Mouse (Mus musculus) heart, adult 18-20 months (tissue): ENCODE results near the gene Rabl6. TPM values are rescaled to one million over a fixed set of nuclear protein-coding genes. Genes with fewer than 3 reads are reported as not detected.
A peak's percentile ranks its signal among the peaks of the same experiment; 100 is the strongest.

Experiments
- DNase-seq, 2 experiments: peaks; one replicate each; pipeline ENCODE4 v3.0.0; 2021 to 2022; ENCODE audit warnings: mixed read lengths in 1 of 2
- long read RNA-seq, 2 experiments: library from polyadenylated mRNA; stranded (forward); transcript quantifications; one replicate each; pipeline ENCODE4 v2.0.0; 2021
- total RNA-seq, 2 experiments: library from RNA; stranded (reverse); gene quantifications; 2 replicates each; pipeline ENCODE4 v1.2.3; 2021

The Rabl6 gene
- total RNA-seq, result 10 to 100 TPM; 63.5 to 63.8 TPM
- long read RNA-seq, experiment 1, transcript Rabl6-201 (15 exons, 3,230 nt), result major isoform, 35 of 52 reads
- long read RNA-seq, experiment 1, partial matches to known transcripts, result 15 of 52 reads
- long read RNA-seq, experiment 1, other reads (novel, unspliced or antisense), result 2 of 52 reads
- long read RNA-seq, experiment 2, transcript Rabl6-201 (15 exons, 3,230 nt), result major isoform, 9 of 27 reads
- long read RNA-seq, experiment 2, partial matches to known transcripts, result 16 of 27 reads
- long read RNA-seq, experiment 2, other reads (novel, unspliced or antisense), result 2 of 27 reads

DNA sequence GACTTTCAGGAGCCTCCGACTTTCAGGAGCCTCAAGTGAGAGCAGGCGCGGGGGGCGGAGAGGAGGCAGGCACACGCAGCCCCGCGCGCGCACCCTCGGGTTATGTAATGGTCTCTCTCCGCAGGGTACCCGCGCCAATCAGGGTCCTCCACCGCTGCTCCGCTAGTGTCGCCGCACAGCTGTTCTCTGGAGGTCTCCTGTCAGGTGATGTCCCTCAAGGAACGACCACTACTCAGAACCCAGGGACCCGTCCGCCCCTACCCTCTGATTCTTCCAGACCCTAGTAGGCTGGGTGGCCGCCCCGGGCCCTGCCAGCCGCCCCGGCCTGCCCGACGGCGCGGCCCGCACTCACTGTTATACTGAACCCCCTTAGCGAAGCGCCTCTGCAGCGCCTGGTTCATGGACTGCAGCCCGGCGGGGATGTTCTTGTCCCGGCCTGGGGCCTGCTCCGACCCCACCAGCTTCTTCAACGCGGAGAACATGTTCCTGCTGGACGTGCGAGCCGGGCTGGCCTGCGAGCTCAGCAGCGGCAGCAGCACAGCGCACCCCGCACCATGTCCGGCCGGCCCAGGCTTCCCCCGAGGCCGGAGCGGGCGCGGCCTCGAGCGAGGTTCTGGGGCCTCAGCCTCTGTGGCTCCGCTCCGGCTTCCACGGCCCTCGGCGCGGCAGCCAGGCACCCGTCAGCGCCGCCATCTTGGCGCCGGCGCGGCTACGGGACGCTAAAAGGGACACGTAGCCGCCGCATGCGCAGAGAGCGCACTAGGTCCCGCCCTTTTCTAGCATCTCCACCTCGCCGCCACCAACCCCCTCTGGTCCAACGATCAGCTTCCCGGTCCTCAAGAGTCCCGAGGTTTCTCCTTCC lies at the start of gene Rabl6:
TSS of gene Rabl6 (minus strand) at position 761 of the 862 bp plus-strand sequence.
- peak; percentile 92 to 93 for DNase-seq

DNA sequence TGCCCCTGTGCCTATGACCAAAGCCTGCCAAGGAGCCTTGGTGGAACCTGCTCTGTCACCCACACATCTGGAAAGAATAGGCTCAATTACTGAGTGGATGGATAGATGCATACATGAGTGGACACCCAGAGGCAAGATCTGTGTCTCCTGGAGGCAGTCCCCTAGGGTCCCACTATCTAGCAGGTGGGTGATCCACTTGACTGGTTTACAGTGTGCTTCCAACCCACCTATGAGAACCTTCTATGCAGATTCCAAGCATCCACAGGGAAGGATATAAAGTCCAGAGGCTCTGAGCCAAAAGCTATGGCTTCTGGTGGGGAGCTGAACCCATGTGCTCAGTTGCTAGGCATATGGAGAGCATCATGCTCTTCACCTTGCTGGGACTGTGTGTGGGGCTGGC lies 49.3 kb upstream of the Rabl6 start, which contains the start of gene Lcn5:
TSS of gene Lcn5 (plus strand) at position 301 of the 400 bp plus-strand sequence.
- no peak for DNase-seq

DNA sequence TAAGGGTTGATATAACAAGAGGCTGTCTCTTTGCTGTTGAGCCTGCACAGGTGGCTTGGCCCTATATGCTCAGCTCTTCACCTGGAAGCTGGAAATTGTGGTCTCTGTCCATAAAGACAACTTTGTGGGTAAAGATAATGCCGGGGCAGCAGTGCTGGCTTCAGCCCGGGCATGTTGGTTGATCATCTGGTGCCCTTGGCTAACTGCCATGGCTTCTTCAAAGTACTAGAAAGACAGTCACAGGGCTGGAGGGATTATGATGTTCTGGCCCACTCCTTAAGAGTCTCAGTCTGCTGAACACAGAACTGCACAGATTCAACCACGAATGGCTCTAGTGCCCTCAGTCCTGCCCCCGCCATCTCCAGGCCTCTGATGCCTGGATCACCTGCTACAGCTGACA lies 48.9 kb upstream of the Rabl6 start:
- DNase-seq, result peak; percentile 29 to 30

DNA sequence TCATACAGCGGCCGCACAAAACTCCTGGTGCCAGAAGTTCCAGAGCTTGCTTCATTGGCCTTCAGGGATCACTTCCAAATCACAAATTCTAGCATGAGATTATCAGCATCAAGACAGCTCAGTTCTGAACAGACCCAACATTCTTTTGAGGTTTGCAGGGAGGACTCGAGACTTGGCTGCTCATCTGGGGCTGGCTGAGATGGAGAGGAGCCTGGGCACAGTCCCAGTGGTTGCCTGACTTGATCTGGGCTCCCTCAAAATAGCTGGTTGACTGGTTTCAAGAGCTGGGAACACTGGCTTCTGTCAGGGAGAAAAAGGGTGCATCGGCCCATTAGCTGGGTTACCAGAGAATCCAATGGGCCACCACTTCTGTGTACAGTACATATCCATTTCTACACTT lies 48.4 kb upstream of the Rabl6 start:
- peak; percentile 49 to 73 for DNase-seq

DNA sequence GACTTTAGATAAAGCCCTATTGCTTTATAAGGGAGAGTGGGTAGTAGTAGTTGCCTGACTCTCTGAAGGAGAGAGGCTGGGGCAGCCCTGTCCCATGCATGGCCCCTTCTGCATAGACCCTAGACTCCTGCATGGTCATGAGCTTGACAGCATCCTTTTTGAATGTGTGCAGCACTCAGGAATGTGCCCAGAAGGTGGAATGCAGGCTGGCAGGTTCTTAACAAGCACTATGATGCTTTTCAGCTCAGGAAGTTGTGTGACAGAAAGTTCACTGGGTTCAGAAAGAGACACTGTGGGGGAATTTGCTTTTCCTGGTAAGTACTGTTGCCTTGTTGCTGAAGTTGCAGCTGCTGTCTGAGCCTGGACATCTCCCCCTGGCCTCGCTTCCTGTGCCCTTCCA lies 46.2 kb upstream of the Rabl6 start:
- DNase-seq, result no peak

DNA sequence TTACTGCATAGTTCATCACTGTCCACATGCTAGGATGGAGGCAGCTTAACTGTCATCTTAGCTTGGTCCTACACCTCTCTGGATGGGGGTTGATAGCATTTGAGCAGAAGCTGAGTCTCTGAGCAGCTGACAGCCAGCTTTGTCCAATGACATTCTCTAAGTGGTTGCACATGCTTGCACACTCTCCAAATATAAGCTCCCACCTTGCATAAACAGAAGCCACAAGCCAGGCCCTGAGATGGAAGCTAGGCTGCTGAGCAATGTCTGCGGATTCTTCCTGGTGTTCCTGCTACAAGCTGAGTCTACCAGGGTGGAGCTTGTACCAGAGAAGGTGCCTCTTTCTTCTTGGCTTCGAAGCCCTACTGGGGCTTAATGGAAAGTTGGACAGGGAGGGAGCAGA lies 44.6 kb upstream of the Rabl6 start, which contains the start of gene Lcn8:
TSS of gene Lcn8 (plus strand) at position 219 of the 400 bp plus-strand sequence.
- DNase-seq, result no peak

DNA sequence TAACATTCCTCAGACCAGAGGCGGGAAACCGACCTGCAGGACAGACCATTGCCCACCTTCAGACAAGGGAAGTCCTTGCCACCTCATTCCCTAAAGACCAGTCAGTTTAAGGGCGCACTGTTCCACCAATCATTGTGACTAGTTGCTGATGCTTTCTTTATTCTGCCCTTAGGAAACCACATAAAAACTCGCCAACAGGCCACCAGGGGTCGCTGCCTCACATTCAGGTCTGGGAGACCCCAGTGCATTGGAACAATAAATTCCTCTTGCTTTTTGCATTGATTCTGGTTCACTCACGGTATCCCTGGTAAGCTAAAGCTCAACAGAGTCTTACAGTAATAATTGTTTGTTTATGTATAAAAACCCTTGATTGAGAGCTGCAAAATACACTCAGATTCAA lies 31.6 kb upstream of the Rabl6 start:
- DNase-seq, result peak in 1 of 2 experiments; percentile 67

DNA sequence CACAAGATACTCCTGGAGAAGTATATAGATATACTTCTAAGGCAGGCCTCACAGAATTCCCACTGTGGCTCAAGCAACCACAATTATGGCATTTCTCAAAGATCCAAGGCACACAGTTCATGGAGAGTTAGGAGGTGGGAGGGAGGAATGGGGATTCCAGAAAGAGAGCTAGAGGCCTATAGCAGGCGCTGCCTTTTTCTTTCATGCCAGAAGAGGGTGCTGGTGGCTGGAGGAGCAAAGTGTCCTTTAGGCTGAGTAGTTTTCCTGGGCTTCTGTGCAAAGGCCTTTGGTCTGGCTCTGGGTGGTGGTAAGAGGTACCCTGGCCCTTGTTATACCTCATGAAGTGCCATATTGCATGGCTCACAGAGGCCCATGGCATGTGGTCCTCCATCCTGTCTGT lies 25.7 kb upstream of the Rabl6 start:
- DNase-seq, result no peak

DNA sequence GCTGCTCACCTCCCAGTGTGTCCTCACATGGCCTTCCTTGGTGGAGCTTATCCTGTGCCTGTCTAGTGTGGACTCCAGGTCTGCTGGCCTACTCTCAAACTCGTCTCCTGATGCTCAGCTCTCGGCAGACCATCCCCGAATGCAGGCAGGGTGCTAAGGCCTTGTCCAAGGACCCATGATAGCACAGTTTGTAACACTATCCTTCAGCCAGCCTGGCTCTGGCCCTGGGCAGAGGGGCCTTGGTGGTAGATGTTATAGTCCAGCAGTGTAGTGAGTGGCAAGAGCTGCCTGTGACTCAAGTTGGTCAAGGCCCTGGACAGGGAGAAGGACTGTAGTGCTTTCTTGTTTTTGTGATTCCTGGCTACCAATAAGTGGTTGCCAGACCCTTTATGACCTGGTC lies 25.3 kb upstream of the Rabl6 start:
- no peak for DNase-seq

DNA sequence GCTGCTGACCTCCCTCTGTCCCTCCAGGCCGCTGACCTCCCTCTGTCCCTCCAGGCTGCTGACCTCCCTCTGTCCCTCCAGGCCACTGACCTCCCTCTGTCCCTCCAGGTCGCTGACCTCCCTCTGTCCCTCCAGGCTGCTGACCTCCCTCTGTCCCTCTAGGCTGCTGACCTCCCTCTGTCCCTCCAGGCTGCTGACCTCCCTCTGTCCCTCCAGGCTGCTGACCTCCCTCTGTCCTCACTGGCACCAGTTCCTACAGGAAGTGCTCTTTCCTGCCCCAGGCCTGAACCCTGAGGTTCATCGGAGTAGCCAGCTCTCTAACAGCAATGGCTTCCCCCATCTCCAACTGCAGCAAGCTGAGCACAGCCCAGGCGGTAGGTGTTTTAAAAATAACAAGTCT lies 20.4 kb upstream of the Rabl6 start:
- DNase-seq, result peak in 1 of 2 experiments; percentile 69

DNA sequence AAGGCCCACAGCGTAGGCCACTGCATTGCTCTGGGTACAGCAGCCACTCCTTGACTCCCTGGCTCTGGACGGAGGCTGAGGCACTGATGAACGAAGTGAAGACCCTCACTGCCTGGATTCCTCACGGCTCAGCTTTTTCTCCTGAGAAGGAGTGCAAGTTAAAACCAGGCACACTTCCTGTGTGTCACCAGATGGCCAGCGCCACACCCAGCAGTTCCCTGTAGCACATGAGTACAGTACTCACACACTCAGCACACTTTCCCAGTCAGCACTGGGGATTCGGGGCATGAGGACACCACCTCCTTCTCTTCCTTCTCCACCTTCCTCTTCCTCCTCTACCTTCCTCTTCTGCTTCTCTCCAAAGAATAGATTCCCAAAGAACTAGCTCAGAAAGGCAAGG lies 19.5 kb upstream of the Rabl6 start, which contains the start of gene Fcna:
TSS of gene Fcna (minus strand) at position 220 of the 400 bp plus-strand sequence.
- peak in 1 of 2 experiments; percentile 38 for DNase-seq

DNA sequence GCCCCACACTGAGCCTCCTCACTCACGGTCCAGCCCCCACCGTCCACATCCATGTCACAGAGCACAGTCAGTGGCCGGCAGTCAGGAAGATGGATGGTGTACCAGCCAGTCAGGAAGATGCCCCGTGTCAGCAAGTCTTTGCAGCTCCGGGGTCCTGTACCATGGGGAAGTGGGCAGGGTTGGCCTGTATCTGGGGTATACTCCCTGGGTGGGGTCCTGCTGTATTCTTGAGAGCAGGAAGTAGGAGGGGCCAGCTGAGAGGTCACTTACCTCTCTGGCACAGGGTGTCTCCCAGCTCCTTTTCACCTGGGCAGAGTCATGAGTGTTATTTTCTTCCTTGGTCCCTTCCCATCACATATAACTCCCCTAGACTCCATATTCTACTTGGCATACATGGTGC lies 17.7 kb upstream of the Rabl6 start:
- DNase-seq, result no peak

DNA sequence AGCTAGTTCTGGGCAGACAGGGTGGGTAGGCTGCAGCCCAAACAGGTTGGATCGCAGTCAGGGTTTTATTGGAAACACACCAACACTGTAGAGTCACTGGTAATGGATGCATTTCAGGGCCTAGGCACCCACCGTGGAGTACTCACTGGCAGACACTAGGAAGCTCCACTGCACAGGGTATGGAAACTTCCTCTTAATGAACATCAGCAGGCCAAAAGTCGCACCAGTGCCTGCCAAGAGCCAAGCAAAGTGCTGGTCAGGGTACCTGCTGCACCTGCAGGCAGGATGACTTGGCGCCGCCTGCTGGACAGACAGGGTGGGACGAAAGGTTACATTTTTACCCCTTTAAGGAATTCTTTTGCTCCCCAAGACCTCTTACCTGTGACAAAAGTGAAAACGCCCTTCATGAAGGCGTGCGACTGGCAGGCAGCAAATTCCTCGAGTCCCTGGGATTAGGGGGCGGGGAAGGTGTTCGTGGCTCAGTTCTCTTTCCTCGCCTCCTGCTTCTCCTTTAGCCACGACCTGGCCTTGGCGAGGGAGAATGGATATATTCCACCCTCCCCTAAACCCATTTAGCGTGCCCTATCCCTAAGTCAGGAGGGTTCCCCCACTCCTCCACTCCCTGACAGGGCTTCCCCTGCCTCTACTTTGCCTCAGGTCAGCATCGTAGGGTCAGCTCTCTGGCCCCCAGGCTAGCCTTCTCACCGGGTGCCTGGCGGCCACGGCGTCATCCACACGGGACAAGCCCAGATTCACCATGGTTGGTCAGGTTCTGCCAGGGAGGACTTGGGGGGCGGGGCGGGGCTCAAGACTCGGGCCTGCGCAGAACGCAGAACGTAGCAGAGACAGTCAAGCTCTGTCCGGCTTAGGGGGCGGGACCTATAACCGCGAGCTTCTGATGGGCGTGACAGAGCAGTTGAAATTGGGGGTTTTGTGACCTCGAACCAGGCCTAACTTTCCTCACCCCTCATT lies 13.2 kb upstream of the Rabl6 start, which contains the start of gene Tmem141:
TSS of gene Tmem141 (minus strand) at position 777 of the 972 bp plus-strand sequence.
- peak; percentile 91 to 93 for DNase-seq

DNA sequence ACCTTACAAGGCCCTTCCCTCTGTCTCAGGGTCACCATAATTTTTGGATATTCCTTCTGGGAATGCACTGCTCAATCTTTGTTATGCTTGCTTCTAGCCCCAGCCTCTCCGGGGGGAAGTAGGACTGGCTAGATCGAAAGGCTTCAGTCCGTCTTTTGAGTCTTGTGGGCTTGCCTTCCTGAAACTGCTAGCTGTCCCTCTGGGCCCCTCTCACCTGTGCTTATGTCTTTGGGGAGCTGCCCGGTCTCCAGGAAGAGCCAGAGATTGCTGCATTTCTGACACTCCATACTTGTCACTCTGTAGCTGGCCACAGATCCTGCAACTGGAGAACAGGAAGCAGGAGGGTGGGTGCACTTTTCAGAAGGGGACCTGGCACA lies 12.5 kb upstream of the Rabl6 start:
- no peak for DNase-seq

DNA sequence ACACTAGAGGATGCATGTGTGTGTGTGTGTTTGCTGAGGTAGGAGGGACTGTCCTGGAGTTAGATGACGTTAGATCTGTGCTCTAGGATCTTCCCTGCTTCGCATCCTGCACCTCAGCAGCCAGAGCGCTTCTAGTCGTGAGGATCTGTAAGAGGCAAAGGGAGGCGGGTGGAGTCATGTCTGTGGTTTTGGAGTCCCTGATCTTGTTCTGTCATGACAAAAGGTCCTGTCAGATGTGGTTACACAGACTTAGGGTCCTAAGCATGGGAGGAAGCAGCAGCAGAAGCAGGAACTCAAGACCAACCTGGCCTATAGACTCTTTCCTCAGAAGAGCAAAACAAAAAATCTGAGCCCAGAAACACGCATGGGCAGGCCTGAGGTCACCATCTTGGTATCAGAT lies 12.1 kb upstream of the Rabl6 start:
- no peak for DNase-seq

DNA sequence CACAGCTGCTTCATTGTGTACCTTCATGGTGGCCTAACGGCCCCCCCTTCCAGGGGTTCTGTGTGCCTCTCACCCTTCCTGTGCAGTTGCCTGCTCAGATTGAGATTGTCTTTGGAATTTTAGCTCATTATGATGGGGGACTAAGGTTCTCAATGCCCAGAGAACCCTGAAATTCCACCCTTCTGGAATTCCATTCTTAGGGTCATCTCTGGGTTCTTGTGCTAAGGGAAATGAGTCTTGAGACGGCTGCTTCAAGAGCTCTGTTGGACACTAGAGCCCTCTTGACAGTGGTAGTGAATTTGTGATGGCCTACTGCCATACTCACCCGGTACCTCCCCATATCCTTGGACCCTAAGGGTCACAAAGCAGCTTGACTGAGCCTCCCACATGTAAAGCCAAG lies 9.3 kb upstream of the Rabl6 start, which contains the start of gene Ccdc183:
TSS of gene Ccdc183 (minus strand) at position 101 of the 400 bp plus-strand sequence.
- DNase-seq, result no peak

DNA sequence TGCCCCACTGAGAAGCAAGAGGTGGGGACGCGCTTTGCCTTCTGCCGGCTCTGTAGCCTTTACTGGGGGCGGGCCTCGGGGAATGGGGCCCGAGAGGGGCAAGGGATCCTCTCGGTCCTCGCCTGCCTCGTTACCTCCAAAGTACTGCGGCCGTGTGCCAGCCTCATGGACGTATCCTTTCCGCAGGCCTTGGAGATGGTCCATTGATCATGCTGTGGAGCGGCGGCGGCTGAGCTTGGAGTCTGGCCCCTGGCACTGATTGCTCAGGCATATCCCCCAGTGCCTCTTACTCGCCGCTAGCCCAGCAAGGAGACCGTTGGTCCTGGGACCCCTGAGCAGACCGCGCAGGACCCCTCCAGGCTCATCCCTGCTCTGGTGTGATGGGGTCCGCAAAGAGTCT lies 8.1 kb upstream of the Rabl6 start:
- DNase-seq, result no peak

DNA sequence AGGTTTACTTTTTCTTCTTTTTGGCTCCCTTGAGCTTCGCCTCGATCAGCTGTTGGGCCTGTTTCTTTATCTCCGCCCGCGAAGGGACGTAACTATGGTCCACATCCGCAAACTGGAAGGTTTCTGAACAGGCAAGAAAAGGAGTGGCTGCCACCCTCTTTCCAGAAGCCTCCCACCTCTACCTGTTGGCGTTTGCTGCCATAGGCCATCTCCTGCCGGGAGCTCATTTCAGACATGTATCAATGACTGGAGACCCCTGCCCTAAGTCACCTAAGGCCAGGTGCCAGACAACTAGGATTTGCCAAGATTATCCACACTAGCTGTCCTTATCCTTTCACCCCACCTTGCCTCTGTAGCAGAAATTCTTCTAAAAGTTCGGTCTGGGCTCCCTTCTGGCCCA lies 350 bp upstream of the Rabl6 start:
- no peak for DNase-seq

DNA sequence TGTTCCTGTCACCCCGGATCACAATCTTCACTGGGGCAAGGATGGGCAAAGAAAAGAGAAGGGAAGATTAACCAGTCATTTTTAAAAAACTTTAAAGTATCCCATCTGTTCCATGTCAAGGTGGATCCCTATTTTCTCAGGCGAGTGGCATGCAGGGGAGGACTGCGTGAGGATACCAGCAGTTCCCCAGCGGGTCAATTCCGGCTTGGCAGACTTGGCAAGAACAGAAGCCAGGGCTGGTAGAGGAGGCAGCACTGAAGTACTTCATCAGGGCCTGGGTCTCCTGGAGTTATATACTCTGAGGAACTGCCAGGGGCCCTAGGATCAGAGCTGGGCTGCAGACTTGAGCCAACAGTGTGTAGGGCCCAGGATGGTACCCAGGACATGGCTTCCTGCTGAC lies 5.8 kb downstream of the Rabl6 start:
- DNase-seq, result no peak

DNA sequence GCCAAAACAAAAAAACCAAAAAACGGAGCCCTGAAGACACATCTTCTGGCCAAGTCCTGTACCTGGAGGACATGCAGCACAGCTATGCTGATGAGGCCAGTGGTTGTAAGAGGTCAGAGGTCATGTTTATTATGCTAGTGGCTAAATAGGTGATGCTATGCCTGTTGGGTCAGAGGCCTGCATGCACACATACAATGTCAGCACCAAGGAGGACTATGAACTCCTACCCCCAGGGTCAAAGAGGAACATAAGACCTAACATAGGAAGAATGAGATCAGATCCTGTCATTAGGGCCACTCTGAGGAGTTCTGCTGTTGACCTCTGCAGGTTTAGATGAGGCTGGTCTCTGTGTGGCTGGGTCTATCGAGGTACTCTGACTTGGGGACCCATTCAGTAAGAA lies 8.3 kb downstream of the Rabl6 start:
- no peak for DNase-seq

DNA sequence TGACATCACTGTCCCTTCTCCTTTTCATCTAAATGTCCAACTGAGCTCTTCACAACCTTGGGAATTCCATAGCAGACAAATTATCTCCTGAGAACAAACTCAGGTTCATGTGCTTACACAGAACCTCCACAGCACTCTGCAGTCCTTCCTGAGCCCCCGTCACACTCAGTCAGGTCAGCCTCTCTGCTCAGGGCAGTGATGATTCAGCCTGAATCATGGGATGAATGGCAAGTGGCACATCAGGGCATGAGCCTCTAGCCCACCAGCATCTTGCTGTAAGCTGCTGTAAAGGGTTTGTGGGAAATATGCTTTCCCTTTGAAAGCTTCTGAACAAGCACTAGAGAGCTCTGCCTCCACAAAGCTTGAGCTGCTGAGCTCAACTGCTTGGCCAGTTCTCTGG lies 9.6 kb downstream of the Rabl6 start:
- DNase-seq, result no peak
